Mouse (Mus musculus) embryonic fibroblast, embryonic 13.5 days (primary cell): ENCODE results near the gene Sdf2.

Experiments used
- CTCF ChIP-seq: IDR thresholded peaks from 2 replicates; pipeline ENCODE4 v1.5.1; 2011; ENCODE audit warnings: mild to moderate bottlenecking, control low read depth, low read length, moderate library complexity, borderline replicate concordance; ENCODE audit not compliant: insufficient read depth
- POLR2A ChIP-seq: IDR thresholded peaks from 2 replicates; pipeline ENCODE4 v1.6.1; 2011; ENCODE audit warnings: low read depth, mild to moderate bottlenecking, control low read depth, low read length, moderate library complexity

DNA sequence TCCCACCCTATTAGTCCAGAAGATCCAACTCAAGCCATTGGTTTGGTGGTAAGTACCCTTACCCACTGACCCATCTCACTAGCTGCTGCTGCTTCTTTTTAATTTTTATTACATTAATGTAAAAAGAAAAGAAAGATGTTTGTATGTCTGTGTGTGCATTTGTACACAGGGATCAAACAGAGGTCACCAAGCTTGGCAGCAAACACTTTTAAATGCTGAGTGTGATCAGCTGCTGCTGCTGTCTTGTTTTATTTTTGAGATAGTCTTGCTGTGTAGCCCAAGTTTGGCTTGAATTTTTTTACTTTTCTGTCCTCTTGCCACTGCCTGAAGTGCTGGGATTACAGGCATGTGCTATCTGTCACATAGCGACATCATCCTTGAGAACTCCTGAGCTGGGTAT lies 30.1 kb downstream of the Sdf2 start:
- no peak for TF ChIP-seq CTCF
- TF ChIP-seq POLR2A: no peak
